Mouse (Mus musculus): ENCODE measurements around the gene Hbb-bh2.
"Not testable (repeated sequence)": the region's sequence is repeated elsewhere in the genome, so short reads cannot be mapped to it uniquely, and the experiment has no call there.

Gene Hbb-bh2

DNA sequence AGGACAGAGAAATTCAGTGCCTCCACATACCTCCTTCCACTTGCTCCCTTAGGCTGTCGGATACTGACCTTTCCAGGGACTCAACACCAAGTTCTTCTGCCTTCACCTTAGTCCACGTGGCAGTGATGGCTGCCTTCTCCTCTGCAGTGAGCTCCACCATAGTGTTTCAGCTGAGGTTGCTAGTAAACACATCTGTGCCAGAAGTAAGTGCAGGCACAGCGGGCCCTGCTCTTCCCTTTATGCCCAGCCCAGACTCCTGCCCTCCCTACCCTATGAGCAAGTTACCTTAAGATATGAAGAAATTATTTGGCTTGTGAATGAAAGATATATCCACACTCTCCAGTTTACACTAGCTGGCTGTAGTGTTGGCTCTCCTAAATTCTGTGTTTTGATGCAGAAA, at the start of gene Hbb-bh2:
Hbb-bh2 (minus strand) TSS at position 253 of the 400 bp plus-strand sequence.
- DNase-seq: no peak

GRCm38 (mm10) chr7:103886152-103886551, 45.8 kb upstream of the Hbb-bh2 start, which contains the start of gene Olfr66:
TSS of gene Olfr66 (minus strand) at chr7:103886252.
- no peak for DNase-seq

- DNase-seq: no peak
These were observed 36.8 kb upstream of the Hbb-bh2 start for GRCm38 (mm10) chr7:103877093-103877492.

DNA sequence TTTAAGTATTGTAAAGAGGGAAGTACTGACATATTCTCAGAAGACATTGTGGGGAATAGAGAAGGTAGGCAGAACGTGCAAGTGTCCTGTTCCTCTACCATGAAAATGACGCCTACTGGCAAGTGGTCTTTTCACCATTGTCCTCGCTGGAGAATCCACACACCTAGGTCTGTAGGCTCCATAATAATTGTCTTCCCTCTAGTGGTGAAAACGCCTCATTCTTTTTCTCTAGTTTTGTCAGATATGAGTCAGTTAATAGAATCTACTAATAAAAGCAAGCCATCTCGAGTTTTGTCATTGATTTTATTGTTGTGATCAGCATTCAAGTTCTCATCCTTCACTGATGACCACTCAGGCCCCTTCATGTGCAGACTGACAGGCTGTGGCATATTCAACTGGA, 34.1 kb upstream of the Hbb-bh2 start:
- DNase-seq: no peak

DNA sequence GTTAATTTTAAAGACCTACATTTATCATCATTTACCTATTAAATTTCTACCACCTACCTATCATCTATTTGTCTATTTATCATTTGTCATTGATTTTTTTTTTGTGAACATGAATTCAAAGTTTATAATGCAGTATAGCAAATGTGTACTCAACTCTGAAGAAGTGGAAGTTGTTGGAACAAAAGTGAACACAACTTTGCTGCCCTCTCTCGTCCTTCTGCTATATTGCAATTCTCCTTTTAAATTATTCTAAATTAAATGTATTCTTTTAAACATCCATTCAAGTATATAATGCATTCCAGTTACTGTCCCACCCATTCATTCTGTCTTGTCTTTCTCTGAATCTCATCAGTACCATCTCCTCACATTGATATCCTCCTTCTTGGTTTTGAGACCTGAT, 32.7 kb upstream of the Hbb-bh2 start:
- no peak for DNase-seq

DNA sequence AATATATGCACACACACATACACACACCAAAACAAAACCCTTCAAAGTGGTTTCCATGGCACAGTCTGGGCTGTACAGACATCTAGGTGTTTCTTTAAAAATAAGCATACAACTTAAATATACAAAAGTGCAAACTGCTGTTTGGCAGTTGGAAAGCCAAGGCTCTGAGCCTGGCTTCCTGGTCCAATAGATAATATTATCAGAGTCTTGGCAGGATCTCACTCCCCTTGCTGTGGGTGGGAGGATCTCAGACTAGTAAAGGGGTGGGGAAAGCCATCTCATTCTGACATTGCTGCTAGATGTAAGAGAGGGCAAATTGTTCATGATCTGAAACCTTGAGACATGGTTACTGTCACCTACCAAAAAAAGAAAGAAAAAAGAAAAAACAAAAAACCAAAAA, 30.3 kb upstream of the Hbb-bh2 start:
- no peak for DNase-seq

- no peak for DNase-seq
These were observed 25.4 kb upstream of the Hbb-bh2 start for GRCm38 (mm10) chr7:103865716-103866115.

DNA sequence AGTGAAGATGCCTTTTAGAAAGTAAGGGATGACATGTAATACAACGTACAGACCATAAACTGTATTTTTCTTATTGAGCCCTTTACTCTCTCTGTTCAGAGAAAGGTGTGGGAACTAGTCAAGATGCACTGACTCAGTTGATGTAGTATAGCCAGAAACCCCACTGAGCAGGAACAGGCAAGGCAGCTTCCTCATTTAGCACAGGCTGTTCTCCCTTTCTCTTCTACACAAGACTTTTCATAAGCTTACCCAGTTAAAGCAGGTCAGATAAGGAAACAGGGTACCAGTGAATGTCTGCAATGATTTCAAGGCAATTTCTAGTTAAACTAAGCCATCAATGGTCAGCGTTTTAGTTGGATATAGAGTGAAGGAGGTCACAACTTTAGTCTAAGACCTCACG, 21.2 kb upstream of the Hbb-bh2 start:
- no peak for DNase-seq

GRCm38 (mm10) chr7:103860855-103861254, 20.5 kb upstream of the Hbb-bh2 start:
- no peak for DNase-seq

DNA sequence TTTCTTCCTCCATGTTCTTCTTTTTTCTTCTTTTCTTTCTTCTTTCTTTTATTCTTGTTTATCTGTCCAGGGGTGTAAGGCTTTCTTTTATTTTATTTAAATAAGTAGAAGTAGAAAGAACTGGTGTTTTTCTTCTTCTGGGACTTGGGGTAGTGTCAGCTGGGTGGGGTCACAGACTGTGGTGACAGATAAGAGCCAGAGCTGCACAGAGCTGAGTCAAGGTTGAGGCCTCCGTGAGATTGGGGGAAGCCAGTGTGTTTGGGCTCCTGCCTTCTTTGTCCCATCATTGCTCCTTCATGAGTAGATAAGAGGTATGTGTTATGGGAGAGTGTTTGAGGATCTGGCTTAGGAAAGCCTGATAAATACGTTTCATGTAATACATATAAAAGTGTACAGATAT, 18.8 kb upstream of the Hbb-bh2 start:
- no peak for DNase-seq

DNA sequence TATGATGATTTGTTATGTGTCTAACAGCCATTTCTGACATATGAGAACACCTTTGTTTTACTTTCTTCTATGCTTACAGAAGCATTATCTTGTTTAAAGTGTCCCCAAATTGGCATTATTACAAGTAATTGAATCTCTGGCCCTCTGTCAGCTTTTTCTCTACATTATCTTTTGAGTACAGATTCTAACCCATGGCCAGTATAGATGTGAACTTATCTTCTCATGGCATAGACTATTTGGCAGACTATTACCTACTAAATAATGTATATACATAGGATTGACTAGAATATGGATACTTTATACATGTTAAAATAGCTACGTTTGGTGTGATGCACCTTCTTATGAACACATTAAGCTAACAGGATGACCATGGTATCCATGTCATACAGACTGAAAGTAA, 14.3 kb upstream of the Hbb-bh2 start:
- no peak for DNase-seq

- DNase-seq: no peak
These were observed 12.8 kb upstream of the Hbb-bh2 start, which contains the start of gene Hbb-y for GRCm38 (mm10) chr7:103853090-103853489. TSS of gene Hbb-y (minus strand) at chr7:103853216.

DNA sequence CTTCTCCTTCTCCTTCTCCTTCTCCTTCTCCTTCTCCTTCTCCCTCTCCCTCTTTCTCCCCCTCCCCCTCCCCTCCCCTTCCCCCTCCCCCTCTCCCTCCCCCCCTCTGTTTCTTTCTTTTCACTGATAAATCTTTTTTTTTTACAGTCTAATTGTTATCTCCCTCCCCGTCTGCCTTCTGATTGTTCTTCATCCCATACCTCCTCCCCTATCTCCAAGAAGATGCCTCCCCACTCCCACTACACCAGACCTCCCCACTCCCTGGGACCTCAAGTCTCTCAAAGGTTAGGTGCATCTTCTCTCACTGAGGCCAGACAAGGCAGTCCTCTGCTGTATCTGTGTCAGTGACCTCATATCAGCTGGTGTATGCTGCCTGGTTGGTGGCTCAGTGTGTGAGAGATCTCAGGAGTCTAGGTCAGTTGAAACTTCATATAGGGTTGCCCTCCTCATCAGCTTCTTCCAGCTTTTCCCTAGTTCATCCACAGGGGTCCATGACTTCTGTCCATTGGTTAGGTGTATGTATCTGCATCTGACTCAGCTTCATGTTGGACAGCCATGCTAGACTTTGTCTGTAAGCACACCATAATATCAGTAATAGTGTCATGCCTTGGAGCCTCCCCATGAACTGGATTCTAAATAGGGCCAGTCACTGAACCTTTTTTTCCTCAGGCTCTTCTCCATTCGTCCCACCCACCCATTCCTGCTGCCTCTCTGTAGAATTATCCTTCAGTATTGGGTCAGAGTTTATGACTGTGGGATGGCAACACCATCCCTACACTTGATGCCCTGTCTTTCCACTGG, 4.4 kb upstream of the Hbb-bh2 start:
- no peak for DNase-seq

GRCm38 (mm10) chr7:103843034-103843433, 2.7 kb upstream of the Hbb-bh2 start, which contains the start of gene Hbb-bh1:
TSS of gene Hbb-bh1 (minus strand) at chr7:103843164.
- no peak for DNase-seq

DNA sequence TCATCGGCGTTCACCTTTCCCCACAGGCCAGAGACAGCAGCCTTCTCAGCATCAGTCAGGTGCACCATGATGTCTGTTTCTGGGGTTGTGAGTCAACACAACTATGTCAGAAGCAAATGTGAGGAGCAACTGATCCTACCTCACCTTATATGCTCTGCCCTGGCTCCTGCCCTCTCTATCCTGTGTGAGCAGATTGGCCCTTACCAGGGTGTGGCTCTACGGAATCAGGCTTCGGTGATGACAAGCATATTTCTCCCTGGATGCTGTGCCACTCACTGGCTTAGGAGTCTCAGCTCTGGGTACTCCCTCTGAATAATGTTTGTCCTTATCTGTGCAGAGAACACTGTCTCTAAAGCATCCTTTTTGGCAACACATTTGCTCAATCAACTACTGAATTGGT, 12.5 kb downstream of the Hbb-bh2 start, which contains the start of gene Hbb-bs:
Hbb-bs (minus strand) TSS at position 289 of the 400 bp plus-strand sequence.
- DNase-seq: no peak

DNA sequence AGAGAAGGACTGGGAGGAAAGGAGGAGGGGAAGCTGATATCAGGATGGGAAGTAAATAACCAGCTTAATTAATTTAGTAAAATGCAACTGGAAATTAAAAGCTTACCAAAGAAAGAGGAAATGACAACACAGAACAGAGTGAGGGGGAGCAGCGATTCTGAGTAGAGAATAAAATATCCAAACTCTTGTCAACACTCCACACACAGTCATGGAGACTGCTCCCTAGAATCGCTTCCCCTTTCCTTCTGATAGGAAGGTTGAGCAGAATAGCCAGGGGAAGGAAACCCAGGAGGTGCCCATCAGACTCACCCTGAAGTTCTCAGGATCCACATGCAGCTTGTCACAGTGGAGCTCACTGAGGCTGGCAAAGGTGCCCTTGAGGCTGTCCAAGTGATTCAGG, 13.2 kb downstream of the Hbb-bh2 start:
- DNase-seq: not testable (repeated sequence)

GRCm38 (mm10) chr7:103826255-103826887, 13.9 kb downstream of the Hbb-bh2 start:
- no peak for DNase-seq

- no peak for DNase-seq
These were observed 14.6 kb downstream of the Hbb-bh2 start for GRCm38 (mm10) chr7:103825536-103826254.

GRCm38 (mm10) chr7:103824597-103824996, 15.7 kb downstream of the Hbb-bh2 start:
- no peak for DNase-seq

DNA sequence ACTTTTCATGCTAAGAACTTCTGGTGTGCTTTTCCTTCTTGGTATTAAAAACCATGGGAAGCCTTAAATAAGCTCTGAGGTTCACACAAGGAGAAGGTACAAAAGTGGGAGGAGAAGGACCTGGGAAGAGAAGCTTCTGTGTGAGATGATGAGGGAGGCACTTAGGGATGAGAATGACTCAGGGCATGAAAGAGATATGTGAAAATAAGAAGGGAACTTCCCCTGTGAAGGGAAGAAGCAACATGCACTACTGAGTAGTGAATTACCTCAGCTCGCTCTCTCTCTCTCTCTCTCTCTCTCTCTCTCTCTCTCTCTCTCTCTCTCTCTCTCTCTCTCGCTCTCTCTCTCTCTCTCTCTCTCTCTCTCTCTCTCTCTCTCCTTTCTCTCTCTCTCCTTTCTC, 25.2 kb downstream of the Hbb-bh2 start:
- not testable (repeated sequence) for DNase-seq

- DNase-seq: no peak
These were observed 26.6 kb downstream of the Hbb-bh2 start, which contains the start of gene Hbb-bt for GRCm38 (mm10) chr7:103813766-103814165. TSS of gene Hbb-bt (minus strand) at chr7:103813996.

- DNase-seq: not testable (repeated sequence)
These were observed 27.2 kb downstream of the Hbb-bh2 start for GRCm38 (mm10) chr7:103813152-103813551.

- no peak for DNase-seq
These were observed 28.1 kb downstream of the Hbb-bh2 start for GRCm38 (mm10) chr7:103812174-103812573.
